Mouse (Mus musculus) fat pad, adult 2 months (tissue): ENCODE measurements around the gene Crk.

Experiments
- DNase-seq: peaks from one replicate; pipeline ENCODE4 v3.0.0-alpha.2; 2011; ENCODE audit warnings: low read depth, low spot score; ENCODE audit errors: extremely low read depth

The Crk gene

GRCm38 (mm10) chr11:75655621-75656545 is 23.2 kb upstream of the Crk start:
- no peak for DNase-seq

GRCm38 (mm10) chr11:75656621-75657590 is 22.2 kb upstream of the Crk start:
- DNase-seq, result no peak

- no peak for DNase-seq
These were observed 21.2 kb upstream of the Crk start for GRCm38 (mm10) chr11:75657841-75658240.

GRCm38 (mm10) chr11:75658311-75658710 is 20.7 kb upstream of the Crk start:
- no peak for DNase-seq

- peak; percentile 56 for DNase-seq
These were observed 19.9 kb upstream of the Crk start for GRCm38 (mm10) chr11:75658996-75659750.

- no peak for DNase-seq
These were observed 18.9 kb upstream of the Crk start for GRCm38 (mm10) chr11:75660081-75660590.

- DNase-seq, result no peak
These were observed 17.9 kb upstream of the Crk start for GRCm38 (mm10) chr11:75660941-75661800.

- no peak for DNase-seq
These were observed 16.9 kb upstream of the Crk start for GRCm38 (mm10) chr11:75662131-75662530.

GRCm38 (mm10) chr11:75666296-75666695 is 12.8 kb upstream of the Crk start:
- DNase-seq, result no peak

- no peak for DNase-seq
These were observed 10.4 kb upstream of the Crk start for GRCm38 (mm10) chr11:75668621-75669020.

- DNase-seq, result no peak
These were observed 9.7 kb upstream of the Crk start for GRCm38 (mm10) chr11:75669176-75669852.

- DNase-seq, result no peak
These were observed 9.2 kb upstream of the Crk start for GRCm38 (mm10) chr11:75669853-75670200.

- DNase-seq, result no peak
These were observed 7.5 kb upstream of the Crk start for GRCm38 (mm10) chr11:75671426-75672180.

GRCm38 (mm10) chr11:75673411-75673810 is 5.6 kb upstream of the Crk start:
- DNase-seq, result no peak

GRCm38 (mm10) chr11:75674875-75675274 is 4.2 kb upstream of the Crk start:
- DNase-seq, result no peak

GRCm38 (mm10) chr11:75677881-75678746 is 945 bp upstream of the Crk start:
- no peak for DNase-seq

- no peak for DNase-seq
These were observed 546 bp downstream of the Crk start for GRCm38 (mm10) chr11:75679439-75680171.
